Mouse (Mus musculus): Measurements from ENCODE around the gene Nqo1.
A peak's percentile ranks its signal among the peaks of the same experiment; 100 is the strongest.

Gene Nqo1

DNA sequence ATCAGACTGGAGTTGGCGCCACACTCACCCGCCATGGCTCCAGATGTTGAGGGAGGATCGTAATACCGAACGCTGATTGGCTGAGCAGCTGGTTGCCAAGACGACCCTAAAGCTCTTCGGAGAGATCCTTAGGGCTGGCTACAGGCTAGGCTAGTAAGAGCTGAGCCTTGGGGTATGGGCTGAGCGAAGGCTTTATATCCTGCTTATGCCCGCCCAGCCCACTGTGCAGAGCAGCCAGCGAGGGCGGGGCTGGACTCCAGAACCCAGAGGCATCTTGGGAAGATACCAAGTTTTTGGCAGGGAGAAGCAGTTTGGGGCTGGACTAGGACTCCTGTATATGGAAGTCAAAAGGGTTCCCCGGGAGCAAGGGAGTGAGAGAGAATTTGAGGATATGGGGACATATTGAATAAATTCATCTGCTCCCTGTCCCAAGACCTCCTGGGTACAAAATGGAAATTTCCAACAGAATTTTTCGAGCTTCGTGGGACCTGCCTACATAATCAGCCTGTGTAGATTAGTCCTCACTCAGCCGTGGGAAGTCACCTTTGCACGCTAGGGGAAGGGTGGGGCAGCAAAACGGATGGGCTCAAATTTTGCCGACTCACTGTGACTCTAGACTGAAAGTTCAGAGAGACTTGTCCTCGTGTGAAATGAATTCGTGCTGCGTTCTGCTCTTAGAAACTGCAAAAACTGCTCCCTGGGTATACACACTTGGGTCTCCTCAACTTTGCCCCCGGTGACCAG, at the start of gene Nqo1:
TSS of gene Nqo1 (minus strand) at position 169 of the 744 bp plus-strand sequence.
- peak; percentile 91 for DNase-seq

DNA sequence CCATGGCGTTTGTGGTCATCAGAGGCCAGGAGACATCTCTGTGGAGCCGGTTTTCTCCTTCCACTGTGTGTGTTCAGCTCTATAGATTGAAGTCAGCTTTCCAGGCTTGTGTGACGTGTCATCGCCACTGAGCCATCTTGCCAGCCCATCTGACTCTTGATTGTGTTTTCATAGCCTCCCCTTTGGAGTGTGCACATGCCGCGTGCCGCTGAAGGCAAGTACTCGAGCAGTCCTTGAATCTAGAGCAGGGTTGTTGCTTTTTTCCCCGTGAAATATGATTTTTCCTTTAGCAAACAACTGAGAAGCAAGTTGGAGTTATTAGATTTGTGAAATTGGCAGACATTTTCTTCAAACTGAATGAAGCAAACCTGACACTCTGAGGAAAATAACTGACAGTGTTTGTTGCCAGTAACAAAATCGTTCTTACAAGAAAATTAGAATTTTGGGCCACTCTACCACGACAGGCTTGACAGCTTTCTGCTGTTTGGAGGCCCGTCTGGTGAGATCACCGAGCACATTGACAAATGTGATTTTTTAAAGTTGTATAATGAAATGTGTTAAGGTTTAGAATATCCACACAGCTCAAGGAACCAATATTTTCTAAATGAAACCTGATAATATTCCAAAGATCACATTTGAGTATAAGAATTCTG, 48.5 kb upstream of the Nqo1 start:
- DNase-seq: no peak

DNA sequence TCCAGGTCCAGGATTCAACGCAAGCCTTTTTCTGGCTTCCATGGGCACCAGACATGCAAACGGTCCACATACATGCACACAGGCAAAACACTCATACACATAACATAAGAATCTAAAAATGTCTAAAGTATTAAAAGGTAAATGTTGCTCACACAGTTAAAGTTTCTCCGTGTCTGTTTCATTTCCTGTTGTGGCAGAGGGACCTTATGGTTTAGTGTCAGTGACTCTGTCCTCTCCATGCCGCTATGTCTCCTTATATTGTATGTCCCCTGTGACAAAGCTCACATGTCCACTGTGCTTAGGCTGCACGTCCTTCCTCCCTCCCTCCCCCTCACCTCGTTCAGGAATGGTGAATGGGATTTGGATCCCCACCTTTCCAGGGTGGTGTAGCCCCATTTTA, 46.6 kb upstream of the Nqo1 start:
- no peak for DNase-seq

DNA sequence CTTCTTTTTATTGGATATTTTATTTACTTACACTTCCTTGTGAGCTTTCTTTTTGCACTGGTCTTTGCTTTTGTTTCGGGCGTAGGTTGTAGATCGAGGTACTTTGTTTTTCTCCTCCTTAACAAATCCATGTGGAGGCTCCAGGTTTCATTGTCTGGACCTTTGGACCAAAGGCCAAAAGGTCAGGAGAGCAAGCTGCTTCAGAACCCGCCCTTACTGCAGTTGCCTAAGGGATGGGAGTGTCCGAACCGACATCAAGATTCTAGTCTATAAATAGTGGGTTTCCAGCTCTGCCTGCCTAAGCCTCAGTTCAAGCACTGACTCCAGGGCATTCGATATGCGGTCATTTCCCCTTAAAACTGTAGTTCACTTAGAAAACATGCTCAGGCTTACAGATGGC, 46.1 kb upstream of the Nqo1 start:
- DNase-seq: peak; percentile 68

DNA sequence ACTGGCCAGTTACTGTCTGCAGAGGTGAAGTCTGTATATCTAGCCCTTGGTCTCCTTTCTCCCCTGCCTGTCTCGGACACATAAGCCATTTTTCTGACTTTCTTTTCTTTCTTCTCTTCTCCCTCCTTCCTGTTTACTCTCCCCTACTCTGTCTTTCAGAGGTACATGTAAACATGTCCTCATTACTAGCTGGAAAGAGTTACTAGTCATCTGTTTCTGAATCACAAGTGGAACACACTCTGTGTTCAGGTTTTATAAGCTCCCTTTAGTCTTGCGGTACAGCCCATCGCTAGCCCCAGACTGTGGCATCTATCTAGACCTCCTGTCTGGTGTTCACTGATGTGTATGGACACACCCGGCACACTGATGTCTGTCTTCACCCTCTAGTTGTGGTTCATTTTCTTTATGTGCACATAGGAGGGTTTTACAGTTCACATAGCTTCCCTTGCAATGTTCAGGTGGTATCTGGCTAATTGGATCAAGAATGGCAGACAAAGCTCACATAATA, 45.4 kb upstream of the Nqo1 start:
- DNase-seq: no peak

DNA sequence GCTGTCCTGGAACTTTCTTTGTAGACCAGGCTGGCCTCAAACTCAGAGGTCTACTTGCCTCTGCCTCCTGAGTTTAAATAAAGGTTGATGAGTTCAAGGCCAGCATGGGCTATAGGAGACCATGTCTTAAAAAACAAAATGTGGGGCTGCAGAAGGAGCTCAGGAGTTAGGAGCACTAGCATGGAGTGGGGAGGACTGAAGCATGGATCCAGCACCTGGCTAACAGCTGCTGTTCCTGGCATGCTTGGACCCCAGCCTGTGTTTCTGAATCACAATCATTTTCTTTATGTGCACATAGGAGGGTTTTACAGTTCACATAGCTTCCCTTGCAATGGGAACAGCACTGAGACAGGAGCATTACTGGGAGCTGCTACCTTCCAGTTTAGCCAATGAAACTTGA, 44.7 kb upstream of the Nqo1 start:
- DNase-seq: no peak

DNA sequence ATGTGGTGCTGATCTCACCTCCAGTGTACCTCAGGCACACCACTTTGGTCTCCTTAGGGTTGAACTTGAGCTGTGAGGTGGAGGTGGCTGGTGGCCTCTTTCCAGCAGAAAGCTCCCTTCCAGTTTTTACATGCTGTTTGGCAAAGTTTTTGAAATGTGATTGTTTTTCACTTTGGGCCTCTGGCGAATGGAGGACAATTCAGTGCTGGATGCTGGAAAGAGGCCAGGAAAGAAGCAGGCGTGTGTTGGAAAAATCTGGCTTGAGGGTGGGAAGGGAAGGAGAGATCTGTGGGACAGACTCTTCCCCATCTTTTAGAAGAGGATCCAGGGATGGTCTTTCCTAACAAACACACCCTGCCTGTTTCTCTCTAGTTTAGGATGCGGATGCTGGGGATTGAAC, 41.6 kb upstream of the Nqo1 start:
- peak; percentile 25 for DNase-seq

DNA sequence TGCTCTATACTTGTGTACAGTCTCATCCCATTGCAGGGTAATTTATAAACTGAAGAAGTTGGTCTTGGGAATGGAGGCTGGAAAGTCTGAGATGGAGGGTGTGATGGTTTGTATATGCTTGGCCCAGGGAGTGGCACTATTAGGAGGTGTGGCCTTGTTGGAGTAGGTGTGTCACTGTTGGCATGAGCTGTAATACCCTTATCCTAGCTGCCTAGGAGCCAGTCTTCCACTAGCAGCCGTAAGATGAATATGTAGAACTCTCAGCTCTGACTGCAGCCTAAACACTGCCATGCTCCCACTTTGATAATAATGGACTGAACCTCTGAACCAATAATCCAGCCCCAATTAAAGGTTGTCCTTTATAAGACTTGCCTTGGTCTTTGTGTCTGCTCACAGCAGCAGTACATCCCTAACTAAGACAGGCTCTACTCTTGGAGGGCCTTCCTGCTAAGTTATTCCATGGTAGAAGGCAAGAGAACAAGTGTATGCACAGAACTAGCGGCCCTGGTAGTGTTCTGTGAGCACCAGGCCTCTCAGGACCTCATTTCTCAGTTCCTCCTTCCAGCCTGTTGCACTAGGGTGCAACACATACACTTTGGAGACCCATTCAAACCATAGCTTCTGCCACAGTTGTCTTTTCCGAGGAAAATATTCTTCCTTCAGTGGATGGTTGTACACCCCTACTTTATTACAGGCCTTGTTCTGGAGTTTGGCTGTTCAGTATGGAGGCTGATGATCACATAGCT, 37.0 kb upstream of the Nqo1 start:
- DNase-seq: no peak

DNA sequence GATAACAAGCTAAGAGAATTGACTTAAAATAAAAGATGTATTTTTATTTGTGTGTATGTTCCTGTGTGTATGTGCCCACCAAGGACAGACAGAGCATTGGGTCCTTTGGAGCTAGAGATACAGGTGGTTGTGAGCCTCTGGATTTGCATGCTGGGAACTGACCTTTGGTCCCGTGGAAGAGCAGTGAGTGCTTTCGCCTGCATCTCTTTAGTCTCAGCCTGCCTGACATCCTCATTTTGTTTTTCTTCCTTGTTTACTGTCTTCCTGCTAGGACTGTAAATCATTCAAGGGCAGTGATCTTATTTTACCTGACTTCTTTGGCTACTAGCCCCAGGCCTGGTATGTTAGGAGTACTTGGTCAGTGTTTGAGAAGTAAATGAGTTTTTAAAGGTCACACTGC, 34.7 kb upstream of the Nqo1 start:
- peak; percentile 69 for DNase-seq

DNA sequence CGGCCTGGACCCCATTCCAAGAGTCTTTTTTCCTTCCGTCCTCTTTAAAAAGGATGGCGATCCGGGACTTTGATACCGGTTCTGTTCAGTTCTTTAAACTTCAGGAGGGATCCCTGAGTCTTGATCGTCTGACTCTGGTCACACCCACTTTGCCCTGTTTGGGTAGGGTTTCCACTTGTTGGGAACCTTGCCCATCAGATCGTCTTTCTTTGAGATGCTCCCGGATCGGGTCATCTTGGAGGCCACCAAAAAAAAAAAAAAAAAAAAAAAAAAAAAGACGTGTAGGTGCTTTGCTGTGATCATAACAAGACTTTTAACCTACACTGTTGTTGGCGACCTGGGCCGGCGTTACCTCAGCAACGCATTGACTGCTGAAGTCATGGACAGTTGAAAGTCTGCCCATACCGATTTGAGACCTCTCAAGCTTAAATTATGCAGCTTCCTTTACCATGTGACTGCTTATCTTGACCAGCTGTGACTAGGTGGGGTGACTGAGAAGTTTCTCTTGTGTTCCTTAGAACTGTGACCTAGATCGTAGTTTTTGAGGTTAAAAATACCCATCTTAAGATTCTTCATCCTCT, 33.9 kb upstream of the Nqo1 start:
- DNase-seq: peak; percentile 54

DNA sequence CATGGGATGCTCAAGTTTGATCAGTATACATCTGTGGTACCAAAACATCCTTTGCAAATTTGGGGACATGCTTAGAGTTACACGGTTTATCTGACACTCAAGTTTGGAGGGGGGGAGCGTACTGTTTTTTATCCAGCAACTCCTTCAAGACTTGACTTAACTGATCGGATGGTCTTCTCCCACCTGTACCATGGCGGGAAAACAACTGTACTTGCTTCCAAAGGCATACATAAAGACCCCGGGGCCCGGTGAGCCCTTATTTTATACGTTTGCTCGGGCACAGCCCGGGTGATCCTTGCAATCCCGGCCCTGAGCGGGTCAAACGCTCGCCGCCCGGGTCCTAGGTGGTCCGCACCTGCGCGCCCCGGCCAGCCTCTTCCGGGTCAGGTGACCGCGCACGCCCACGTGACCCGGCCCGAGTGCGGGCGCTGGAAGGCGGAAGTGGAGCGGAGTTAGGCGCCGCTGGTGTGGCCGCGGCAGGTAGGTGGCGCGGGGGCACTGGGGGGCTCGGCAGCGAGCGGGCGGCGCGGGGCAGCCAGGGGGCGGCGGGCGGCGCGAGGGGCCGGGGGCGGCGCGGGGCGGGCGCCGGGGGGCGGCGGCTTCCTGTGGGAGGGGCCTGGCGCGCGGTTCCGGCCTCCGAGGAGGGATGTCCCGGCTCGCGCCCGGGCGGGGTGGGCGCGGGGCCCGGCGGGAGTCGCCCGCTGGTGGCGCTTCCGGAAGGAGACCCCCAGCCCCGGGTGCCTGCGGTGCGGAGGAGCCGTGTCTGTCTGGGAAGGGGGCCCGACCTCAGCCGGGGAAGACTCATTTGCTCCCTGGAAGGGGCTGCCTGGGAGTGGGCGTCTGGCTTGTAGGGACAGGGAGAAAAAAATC, 33.2 kb upstream of the Nqo1 start, which contains the start of gene Wwp2:
TSS of gene Wwp2 (plus strand) at position 404 of the 870 bp plus-strand sequence.
- DNase-seq: peak; percentile 87

DNA sequence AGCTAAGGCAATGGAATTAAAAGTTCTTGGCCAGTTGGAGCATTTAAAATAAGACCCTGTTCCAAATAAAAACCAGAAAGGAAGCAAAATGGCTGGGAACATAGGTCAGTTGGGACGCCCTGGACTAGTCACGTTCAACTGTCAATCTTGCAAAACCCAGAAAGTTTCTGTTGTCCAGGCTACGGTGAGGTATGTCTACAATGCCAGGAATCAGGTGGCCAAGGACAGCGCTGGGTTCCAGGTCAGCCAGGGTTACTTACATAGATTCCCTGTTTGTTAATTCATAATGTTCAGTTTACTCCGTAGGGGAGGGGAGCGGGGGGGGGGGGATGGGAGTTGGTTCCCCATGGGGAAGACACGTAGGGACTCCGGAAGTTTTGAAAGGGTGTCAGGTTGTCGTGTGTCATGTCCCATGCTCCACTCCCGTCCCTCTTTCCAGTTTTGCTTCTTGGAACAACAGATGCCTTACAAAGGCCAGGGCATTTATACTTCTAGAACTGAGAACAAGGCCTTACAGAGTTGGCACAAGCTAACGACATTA, 32.5 kb upstream of the Nqo1 start:
- DNase-seq: no peak

DNA sequence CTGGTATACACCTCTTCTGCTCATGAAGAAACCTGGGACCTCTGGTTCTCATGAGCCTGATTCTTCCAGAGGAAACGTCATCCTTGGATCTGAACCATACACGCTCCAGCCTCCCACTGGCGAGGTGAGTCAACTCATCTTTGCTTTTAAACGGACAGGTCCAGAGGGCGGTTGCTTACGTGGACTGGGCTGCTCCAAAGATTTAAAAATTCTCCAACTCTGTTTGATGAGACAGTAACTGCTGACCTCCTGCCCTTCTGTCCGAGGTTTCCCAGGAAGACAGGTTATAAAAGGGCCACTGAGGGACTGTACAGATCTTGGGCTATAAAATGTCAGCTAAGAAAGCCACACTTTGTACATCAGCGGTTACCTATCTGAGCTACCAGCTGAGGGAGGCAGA, 27.8 kb upstream of the Nqo1 start:
- DNase-seq: peak; percentile 30

DNA sequence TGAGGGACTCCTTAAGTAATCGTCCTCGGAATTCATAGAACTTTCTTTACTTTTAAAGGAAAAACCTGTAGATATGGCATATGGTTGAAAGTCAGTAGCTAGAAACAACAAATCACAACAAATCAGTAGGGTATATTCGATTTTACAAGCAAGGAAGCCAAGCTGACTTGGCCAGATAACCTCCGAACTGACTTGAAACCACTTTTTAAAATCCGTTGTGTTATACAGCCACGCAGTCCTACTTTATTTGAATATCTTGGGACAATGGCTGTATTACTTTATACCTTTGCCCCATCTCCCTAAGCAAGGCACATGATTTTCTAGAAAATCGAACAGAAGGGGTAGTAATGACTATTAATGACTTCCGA, 22.2 kb upstream of the Nqo1 start:
- no peak for DNase-seq

DNA sequence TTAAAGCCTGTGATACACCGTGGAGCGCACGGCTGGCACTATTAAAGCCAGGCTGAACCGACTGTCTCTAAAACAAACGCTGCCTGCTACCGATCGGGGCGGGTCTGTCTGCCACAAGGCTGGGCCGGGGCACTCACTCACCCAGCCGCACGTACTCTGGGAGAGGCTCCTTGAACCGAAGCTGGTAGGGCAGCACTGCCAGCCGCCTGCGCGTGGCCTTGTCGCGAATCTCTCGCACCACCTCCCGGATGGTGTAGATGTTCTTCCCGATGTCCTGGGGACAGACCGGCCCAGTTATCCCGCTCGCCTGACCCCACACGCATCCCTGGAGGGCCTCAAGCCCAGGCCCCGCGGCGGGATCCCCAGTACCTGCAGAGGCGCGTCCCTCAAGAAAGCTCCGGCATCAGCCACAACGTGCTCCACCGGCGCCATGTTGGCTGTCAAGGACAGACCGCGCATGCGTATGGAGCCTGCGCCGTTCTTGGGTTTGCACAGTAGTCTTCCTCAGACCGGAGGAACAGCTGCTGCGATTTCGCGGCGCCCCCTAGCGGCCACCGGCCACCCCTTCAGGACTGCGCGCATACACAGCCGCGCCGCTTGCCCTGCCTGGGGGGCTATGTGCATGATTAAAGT, 21.7 kb upstream of the Nqo1 start, which contains the start of gene Nob1:
TSS of gene Nob1 (minus strand) at position 455 of the 633 bp plus-strand sequence.
- peak; percentile 97 for DNase-seq

DNA sequence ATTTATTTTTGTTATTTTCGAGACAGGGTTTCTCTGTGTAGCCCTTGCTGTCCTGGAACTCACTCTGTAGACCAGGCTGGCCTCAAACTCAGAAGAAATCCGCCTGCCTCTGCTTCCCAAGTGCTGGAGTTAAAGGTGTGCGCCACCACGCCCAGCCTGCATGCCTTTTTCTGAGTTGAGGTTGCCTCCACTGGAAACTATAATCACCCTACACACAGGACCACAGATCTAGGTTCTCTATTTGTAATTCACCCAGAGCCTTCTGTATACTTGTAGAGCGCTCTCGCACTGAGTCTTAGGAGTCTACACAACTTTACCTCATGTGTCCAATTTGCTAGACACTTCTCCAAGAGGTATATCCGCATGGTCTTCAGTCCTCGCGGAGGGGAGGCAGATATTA, 21.2 kb upstream of the Nqo1 start:
- no peak for DNase-seq

DNA sequence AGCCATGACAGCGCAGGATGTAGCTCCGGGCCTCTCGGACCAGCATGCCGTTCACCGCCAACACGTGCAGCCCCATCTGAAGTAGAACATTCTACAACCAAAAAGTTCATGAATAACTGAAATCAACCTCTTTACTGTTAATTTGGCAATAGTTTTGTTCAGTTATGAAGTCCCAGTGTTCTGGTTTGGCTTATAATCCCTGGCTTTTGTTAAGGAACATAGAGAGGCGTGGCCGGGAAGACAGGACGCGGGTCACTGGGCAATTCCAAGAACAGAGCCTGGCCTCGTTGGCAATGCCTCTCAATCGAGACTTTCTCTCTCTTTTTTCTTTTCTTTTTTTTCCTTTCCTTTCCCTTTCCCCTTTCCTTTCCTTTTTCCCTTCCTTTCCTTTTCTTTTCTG, 14.0 kb upstream of the Nqo1 start:
- DNase-seq: no peak

DNA sequence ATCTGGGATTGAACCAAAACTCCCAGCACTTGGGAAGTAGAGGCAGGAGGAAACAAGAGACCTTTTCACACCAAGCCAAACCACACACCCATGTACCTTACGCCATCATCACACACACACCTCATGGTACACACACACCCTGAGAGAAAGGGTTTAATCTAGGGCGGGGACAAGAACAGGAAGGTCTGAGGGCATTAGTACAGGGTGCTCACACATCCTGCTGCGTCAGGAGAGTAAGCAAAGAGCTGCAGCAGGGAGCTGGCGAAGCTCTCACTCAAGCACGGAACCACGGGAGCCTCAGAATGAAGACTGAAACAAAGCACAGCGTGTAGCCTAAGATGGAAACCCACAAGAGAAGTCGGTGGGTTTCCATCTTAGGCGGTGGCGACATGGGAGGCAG, 10.9 kb upstream of the Nqo1 start:
- DNase-seq: no peak

DNA sequence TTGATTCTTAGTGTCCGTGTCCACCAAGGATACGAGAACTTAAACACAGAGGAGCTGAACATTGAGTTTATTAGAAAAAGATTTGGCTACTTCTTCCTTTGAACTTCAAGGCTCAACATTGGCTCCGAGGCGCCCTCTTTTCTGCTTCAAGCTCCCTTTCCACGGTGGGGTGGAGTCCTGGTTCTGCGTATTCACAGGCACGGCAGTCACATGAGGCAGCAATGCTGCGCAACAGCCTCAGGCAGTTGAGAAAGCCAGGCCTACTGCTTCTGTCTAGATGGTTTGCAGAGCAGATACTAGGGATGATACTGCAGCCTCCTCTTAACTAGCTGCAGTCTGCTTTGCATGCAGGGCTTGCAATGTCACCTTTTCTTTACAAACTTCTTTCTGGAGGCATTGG, 9.5 kb upstream of the Nqo1 start:
- no peak for DNase-seq

DNA sequence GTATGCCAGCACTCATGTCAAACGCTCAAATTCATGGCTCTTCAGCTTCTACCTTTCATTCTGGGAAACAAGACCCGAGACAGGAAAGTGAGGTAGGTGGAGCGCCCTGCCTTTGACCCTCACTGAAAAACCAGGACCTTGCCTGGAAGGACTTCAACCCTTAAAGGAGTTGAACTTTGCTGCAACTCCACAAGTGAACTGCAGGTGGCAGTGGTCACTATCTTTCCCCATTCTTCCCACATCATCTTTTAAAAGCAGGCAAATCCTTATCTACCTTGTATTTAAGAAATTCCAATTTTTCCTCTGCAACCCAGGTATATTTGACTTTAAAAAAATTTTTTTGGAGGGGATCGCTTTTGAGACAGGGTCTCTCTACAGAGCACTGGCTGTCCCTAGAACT, 8.4 kb upstream of the Nqo1 start:
- DNase-seq: peak; percentile 19

DNA sequence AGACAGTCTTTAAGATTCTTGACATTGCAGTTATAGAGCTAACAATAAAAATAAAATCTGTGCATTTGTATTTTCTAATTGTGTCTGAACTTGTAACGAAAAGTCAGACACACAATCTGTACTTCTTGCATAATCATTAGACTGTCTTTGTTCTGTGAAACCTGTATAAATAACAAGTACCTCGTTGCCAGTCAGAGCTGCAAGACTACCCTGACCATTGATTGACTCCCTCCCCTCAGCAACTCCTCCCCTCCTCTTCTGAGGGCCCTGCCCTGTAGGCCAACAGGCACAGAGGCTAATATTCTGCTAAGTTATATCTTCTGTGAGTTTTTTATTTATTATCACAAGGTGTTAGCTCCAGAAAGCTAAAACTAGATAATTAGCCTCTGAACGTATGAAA, 2.9 kb upstream of the Nqo1 start:
- DNase-seq: no peak

DNA sequence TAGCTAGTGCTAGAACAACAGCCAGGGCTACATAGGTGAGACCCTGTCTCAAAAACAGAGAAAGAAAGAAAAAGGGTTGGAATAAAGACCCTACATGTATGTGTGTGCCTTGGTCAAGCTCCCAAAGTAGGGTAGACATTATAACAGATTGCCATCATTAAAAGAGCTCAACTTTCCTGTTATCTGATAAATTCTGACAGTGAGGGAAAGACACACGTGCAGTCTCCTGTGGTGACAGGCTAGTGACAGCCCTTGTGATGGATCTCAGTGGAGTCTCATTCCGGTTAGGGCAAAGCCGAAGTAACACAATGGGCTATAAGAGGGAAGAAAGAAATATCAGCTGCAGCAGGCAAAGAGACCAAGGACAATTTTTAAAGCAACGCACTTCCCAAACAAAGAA, 1.1 kb upstream of the Nqo1 start:
- no peak for DNase-seq
